Mouse (Mus musculus) kidney, postnatal 0 days (tissue): Measurements from ENCODE around the gene Slc35a5. TPM values are rescaled to one million over a fixed set of nuclear protein-coding genes. Genes with fewer than 3 reads are reported as not detected.

ENCODE experiments used
- ATAC-seq: fragments of 200-750 bp; cut with Nextera tagmentation; replicated peaks from 2 replicates; pipeline ENCODE4 v1.8.0; 2017; ENCODE audit warnings: low read depth, moderate number of reproducible peaks, moderate TSS enrichment, moderate library complexity; ENCODE audit not compliant: low FRiP score
- DNase-seq: peaks from one replicate; pipeline ENCODE4 v3.0.0-alpha.2; 2016; ENCODE audit warnings: low spot score
- H3K27ac ChIP-seq: fragments of 300-500 bp; sonication (generic); 2 replicates; pipeline ENCODE4 v1.5.1; 2014; ENCODE audit warnings: mild to moderate bottlenecking
- H3K27me3 ChIP-seq: fragments of 300-500 bp; sonication (generic); 2 replicates; pipeline ENCODE4 v1.6.1; 2014; ENCODE audit warnings: low read length, mixed read lengths; ENCODE audit not compliant: insufficient read depth
- H3K36me3 ChIP-seq: fragments of 300-500 bp; sonication (generic); 2 replicates; pipeline ENCODE4 v1.6.1; 2014; ENCODE audit warnings: low read length, mixed read lengths; ENCODE audit not compliant: insufficient read depth
- H3K4me1 ChIP-seq: fragments of 300-500 bp; sonication (generic); replicated peaks from 2 replicates; pipeline ENCODE4 v1.6.1; 2014; ENCODE audit warnings: antibody characterized with exemption, low read length, mixed read lengths; ENCODE audit not compliant: insufficient read depth
- H3K4me2 ChIP-seq: fragments of 300-500 bp; sonication (generic); 2 replicates; pipeline ENCODE4 v1.6.1; 2014; ENCODE audit warnings: mild to moderate bottlenecking, low read length, moderate library complexity, mixed read lengths
- H3K4me3 ChIP-seq: fragments of 300-500 bp; sonication (generic); replicated peaks from 2 replicates; pipeline ENCODE4 v1.5.1; 2014; ENCODE audit warnings: low read depth, low read length
- H3K9ac ChIP-seq: fragments of 300-500 bp; sonication (generic); 2 replicates; pipeline ENCODE4 v1.6.1; 2014; ENCODE audit warnings: low read depth, low read length
- H3K9me3 ChIP-seq: fragments of 300-500 bp; sonication (generic); replicated peaks from 2 replicates; pipeline ENCODE4 v1.6.1; 2016; ENCODE audit warnings: low read length, inconsistent platforms, mixed read lengths
- CTCF ChIP-seq: IDR thresholded peaks from 2 replicates; pipeline ENCODE4 v1.5.1; 2016; ENCODE audit warnings: antibody characterized with exemption, low read depth, mild to moderate bottlenecking, moderate library complexity
- WGBS: fragments of 180-500 bp; shearing (Covaris S2); extraction: QIAGEN DNeasy Blood & Tissue Kit; methylation state at CpG from one replicate; pipeline ENCODE4 v1.1.7; 2014; 5-methylcytosine and 5-hydroxymethylcytosine counted together
- polyA plus RNA-seq: library from polyadenylated mRNA; unstranded; fragments of >200 nt; fragmentation: Nextera tagmentation; extraction: Ambion mirVana; gene quantifications from 2 replicates; pipeline ENCODE4 v1.2.1, GENCODE M21; 2015

The Slc35a5 gene
- polyA plus RNA-seq, 1 experiment from 2014 or later, result 24.2 TPM

DNA sequence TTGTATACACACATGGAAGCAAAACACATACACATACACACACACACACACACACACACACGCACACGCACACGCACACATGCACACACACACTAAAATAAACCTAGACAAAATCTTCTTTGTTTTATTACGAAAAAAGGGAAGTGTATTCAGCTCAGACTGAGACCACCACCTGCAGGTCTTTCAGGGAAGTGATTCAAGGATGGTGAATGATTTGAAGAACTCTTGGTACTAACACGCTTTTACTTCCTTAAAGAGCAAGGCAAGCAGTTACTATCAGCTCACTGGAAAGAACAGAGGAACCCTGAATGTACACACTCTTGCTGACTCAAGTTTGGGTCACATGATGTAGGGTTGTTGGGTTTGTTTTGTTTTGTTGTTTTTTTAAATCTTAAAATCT is 15.9 kb downstream of the Slc35a5 start:
- H3K9me3 ChIP-seq, result no peaks in the 10 kb centered on the region
- DNase-seq, result peak; percentile 36
- peaks cover 39% of the 10 kb centered on the region for H3K36me3 ChIP-seq
- no peak for ATAC-seq
- H3K4me3 ChIP-seq, result no peak overlapping the region
- H3K27me3 ChIP-seq, result no peaks in the 10 kb centered on the region
- TF ChIP-seq CTCF, result peak; percentile 50; the same call in 1 of the 2 replicates
- WGBS, result 89% methylated on average over 5 of the region's 5 CpGs
- H3K4me2 ChIP-seq, result no peak overlapping the region
- no peaks in the 10 kb centered on the region for H3K4me1 ChIP-seq
- H3K27ac ChIP-seq, result no peak overlapping the region
- no peak overlapping the region for H3K9ac ChIP-seq

DNA sequence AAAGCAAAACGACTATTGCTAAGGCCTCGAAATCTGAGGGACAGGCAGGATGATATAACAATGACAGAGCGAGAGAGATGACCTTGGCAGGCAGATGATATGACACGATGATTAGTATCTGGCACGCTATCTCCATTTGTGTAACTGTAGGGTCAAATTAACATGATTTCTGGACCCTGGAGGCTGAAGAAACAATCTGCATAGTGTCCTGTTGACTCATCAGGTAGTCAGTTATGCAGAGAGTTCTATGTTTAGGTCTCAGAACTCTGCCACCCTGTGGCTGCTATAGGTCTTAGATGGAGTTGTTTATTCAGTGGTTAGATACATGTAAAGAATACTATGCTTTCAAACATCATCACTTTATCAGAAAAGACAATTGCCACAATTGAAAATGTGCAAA is 16.8 kb downstream of the Slc35a5 start:
- H3K36me3 ChIP-seq, result peaks cover 38% of the 10 kb centered on the region
- 95% methylated on average over 5 of the region's 5 CpGs for WGBS
- H3K9me3 ChIP-seq, result no peaks in the 10 kb centered on the region
- H3K9ac ChIP-seq, result no peak overlapping the region
- H3K4me1 ChIP-seq, result no peaks in the 10 kb centered on the region
- H3K27ac ChIP-seq, result no peak overlapping the region
- DNase-seq (peak; percentile 24), ATAC-seq (no peak)
- no peak overlapping the region for H3K4me3 ChIP-seq
- peak; percentile 46 for TF ChIP-seq CTCF
- no peaks in the 10 kb centered on the region for H3K27me3 ChIP-seq
- H3K4me2 ChIP-seq, result no peak overlapping the region

DNA sequence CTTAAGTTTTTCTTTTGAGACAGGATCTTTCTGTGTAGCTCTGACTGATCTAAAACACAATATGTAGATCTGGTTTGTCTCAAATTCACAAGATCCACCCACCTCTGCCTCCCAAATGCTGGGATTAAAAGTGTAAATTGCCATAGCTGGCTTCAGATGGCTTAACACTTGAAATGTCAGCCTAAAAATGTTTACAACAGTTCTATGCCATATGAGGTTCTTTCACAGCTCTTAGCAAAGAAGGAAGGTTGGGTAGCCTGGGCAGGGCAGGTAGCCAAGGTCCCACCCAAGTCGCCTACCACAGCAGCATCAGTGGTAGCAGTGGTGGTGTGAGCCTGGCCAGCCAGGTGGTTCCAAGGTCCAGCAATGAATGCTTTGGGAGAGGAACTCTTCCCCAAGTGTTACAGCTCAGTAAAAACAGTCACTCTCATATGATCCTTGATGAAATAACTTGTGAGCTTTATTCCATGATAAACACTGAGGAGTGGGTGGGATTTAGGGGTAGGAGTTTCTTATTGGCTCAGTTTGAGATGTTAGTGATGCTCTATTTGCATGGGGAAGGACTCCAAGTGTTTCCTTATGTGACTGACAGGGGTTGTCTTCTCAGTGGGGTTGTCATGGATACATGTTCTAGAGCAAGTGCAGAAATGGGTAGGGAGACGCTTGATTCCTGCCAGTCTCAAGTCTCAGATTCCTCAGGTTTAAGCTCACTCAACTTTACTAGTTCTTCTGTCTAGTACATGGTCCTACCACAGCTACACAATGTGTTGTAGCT is 30.4 kb downstream of the Slc35a5 start:
- no peak overlapping the region for H3K27ac ChIP-seq
- H3K36me3 ChIP-seq, result no peaks in the 10 kb centered on the region; the same call in 1 of the 2 replicates
- no peak for DNase-seq
- no peak for TF ChIP-seq CTCF
- 95% methylated on average over 2 of the region's 2 CpGs for WGBS
- H3K27me3 ChIP-seq, result no peaks in the 10 kb centered on the region
- no peak for ATAC-seq
- no peaks in the 10 kb centered on the region for H3K4me1 ChIP-seq
- no peak overlapping the region for H3K4me3 ChIP-seq
- no peak overlapping the region for H3K9ac ChIP-seq
- H3K9me3 ChIP-seq, result no peaks in the 10 kb centered on the region
- no peak overlapping the region for H3K4me2 ChIP-seq

DNA sequence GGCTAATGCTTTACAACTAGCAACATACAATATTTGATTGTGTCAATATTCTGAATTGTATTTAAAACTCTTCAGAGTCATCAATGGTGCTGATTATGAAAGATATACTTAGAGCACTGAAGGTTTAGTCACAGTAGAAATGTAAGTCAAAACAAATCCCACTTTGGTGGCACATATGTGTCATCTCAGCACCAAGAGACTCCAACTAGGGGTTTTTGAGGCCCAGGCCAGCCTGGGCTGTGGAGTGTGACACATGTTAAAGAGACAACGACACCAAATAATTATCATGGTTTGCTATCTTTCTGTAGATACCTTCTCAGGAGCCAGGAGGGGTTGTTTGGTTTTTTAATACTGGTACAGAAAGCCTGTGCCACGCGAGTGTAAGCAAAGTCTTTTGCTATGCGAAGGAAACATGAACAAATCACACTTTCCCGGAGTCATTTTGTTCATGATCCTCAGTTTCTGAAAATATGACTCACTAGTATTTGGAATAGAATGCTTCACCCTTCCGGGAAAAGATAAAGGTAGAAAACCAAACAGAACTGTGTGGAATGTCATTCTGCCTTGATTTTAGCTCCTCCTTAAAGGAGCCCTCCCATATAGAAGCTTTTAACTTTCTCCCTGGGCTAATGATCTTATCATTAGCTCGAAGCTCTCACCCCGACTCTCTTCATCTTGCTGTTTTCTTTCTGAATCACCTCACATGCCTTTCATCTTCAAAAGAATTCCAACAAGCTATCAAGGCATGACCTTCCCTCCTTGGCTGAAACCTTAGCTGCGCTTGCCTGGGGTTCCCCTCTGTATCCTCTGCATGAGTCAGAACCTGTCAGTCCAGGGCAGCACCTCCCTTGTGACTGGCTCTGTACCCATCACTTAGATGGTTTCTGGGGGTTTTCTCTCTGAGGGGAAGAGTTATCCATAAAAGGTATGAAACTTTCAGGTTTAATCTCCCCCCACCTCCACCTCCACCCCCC is 34.0 kb downstream of the Slc35a5 start:
- Histone ChIP-seq H3K9ac (no peak overlapping the region), H3K27me3 (no peaks in the 10 kb centered on the region), H3K4me1 (no peaks in the 10 kb centered on the region), H3K9me3 (no peaks in the 10 kb centered on the region), H3K36me3 (no peaks in the 10 kb centered on the region; the same call in 1 of the 2 replicates), H3K27ac (no peak overlapping the region), H3K4me3 (no peak overlapping the region), H3K4me2 (no peak overlapping the region)
- TF ChIP-seq CTCF, result no peak
- peak; percentile 49; the same call in 1 of the 2 replicates for ATAC-seq
- peak; percentile 57 for DNase-seq
- WGBS, result 55% methylated on average over 9 of the region's 9 CpGs

DNA sequence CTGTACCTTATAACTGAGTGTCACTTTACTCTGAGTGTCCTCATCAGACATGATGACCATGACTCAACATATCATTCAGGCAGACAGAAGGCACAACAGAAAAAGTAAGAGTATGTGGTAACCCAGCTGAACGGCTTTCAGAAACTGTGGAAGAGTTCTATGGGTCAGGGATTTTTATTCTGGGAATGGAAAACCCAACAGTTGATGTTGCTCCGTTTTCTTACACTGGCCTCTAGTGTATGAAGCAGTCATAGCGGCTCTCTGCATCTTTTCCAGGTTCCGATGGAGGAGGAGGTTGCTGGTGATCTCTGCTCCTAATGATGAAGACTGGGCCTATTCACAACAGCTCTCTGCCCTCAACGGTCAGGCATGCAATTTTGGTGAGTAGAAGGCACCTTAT is 35.9 kb downstream of the Slc35a5 start:
- Histone ChIP-seq H3K4me1 (no peaks in the 10 kb centered on the region), H3K36me3 (no peaks in the 10 kb centered on the region; the same call in 1 of the 2 replicates), H3K4me3 (no peak overlapping the region), H3K27ac (no peak overlapping the region), H3K9me3 (no peaks in the 10 kb centered on the region), H3K27me3 (no peaks in the 10 kb centered on the region), H3K4me2 (no peak overlapping the region), H3K9ac (no peak overlapping the region)
- 69% methylated on average over 5 of the region's 5 CpGs for WGBS
- no peak for ATAC-seq
- peak; percentile 61 for TF ChIP-seq CTCF
- DNase-seq, result peak; percentile 59

DNA sequence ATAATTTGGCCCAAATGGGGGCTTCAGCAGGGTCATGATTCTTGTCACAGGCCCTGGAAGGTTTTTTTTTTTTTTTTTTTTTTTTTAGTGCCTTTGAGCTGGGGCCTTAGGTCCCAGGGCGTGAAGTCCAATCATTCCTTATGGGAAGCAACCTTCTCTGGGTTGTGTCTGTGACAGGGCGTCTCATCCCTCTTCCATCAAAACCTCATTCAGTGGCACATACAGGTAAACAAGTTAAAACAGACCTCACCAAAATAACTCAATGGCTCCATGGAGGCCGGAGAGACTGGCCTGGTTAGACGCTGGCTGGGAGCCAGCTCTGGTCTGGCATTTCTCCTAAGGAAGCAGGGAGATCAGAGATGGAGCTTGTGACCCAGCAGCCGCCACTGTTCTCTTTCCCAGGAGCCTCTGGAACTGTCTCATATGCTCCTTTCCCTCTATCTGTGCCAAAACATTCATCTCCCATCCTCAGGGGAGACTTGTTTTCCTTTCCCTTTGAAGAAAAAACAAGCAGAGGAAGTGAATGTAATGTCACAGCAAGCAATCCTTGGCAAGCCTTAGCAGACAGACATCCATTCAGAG is 37.6 kb downstream of the Slc35a5 start:
- Histone ChIP-seq H3K4me1 (no peaks in the 10 kb centered on the region), H3K27me3 (no peaks in the 10 kb centered on the region), H3K27ac (0 out of 2 replicates have a peak overlapping the region, but pooled peaks have one; percentile 8), H3K9me3 (no peaks in the 10 kb centered on the region), H3K9ac (no peak overlapping the region), H3K4me3 (no peak overlapping the region), H3K36me3 (no peaks in the 10 kb centered on the region), H3K4me2 (no peak overlapping the region)
- DNase-seq, result peak; percentile 72
- 50% methylated on average over 5 of the region's 5 CpGs for WGBS
- no peak for ATAC-seq
- TF ChIP-seq CTCF, result no peak
